Mouse (Mus musculus): ENCODE results near the gene Tff2. TPM values are rescaled to one million over a fixed set of nuclear protein-coding genes. Genes with fewer than 3 reads are reported as not detected.

Gene Tff2
- polyA plus RNA-seq, 1 experiment, result 0.43 TPM

DNA sequence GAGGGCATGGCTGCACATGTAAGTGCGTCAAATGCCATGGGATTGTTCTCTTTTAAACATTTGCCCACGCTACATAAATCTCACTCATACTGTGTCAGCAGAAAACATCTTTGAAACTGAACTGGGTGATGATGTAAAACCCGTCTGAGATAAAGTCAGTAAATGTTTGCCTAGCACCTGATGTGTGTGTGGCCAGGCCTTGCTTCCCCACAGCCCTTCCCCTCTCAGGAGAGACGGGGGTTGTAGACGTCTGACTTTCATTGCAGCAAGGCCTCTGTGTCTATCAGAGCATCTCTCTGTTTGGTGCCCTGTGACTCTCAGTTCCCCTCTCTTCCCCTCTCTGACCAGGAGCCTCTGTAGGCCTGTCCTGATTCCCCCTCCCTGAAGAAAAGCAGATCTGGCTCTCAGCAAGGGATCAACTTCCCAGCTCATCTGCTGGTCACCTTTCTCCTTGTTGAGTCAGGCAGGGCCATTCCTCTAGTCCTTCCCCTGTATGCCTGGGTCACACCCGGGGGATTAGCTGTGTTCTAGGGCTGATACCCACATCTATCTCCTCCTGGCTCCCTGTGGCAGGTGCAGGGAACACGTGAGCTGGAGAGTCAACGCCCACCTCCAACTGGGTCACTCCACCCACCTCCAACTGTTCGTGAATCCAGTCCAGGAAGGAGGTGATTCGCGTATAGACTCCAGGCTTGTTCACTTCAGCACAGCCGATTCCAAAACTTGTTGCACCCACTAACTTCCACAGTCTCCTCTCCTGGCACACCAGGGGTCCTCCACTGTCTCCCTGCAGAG is 39.3 kb upstream of the Tff2 start:
- no peak overlapping the region for H3K27ac ChIP-seq (ENCODE audit: control insufficient read depth, insufficient read depth, low read depth, low read length)
- no peak overlapping the region for H3K4me3 ChIP-seq (ENCODE audit: control insufficient read depth, low read depth, low read length)
- no peaks in the 10 kb centered on the region for H3K27me3 ChIP-seq (ENCODE audit: control insufficient read depth, insufficient read depth, low read length)
- TF ChIP-seq POLR2A (IDR thresholded peaks at IDR 0.05; ENCODE audit: control insufficient read depth, low read depth, low read length), result no peak
- no peak for TF ChIP-seq CTCF (IDR thresholded peaks at IDR 0.05; ENCODE audit: control insufficient read depth, insufficient read depth, insufficient replicate concordance, low read depth, low read length)
- no peaks in the 10 kb centered on the region for H3K36me3 ChIP-seq (ENCODE audit: control insufficient read depth, insufficient read depth, low read length)
- no peaks in the 10 kb centered on the region for H3K4me1 ChIP-seq (ENCODE audit: control insufficient read depth, insufficient read depth, low read length)

DNA sequence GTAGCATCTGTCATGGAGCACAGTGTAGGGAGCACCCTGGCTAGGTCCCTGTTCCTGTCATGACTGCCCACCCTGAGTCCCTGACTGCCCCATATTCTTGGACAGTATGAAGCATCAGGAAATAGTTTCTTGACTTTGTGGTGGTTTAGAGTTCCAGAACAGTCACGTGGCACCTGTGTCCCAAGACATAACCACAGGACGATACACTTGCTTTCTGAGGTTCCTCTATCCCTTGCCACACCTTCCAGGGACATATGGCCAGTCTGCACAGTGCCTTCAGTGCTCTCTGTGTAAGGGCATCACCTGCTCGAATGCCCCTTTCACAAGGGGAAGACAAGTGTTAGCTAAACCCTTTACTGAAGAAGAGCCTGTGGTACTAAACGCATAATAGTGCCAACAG is 37.4 kb upstream of the Tff2 start:
- TF ChIP-seq CTCF (IDR thresholded peaks at IDR 0.05; ENCODE audit: control insufficient read depth, insufficient read depth, insufficient replicate concordance, low read depth, low read length), result no peak
- no peak for TF ChIP-seq POLR2A (IDR thresholded peaks at IDR 0.05; ENCODE audit: control insufficient read depth, low read depth, low read length)
- H3K4me1 ChIP-seq (ENCODE audit: control insufficient read depth, insufficient read depth, low read length), result no peaks in the 10 kb centered on the region
- no peaks in the 10 kb centered on the region for H3K27me3 ChIP-seq (ENCODE audit: control insufficient read depth, insufficient read depth, low read length)
- H3K36me3 ChIP-seq (ENCODE audit: control insufficient read depth, insufficient read depth, low read length), result no peaks in the 10 kb centered on the region
- no peak overlapping the region for H3K27ac ChIP-seq (ENCODE audit: control insufficient read depth, insufficient read depth, low read depth, low read length)
- H3K4me3 ChIP-seq (ENCODE audit: control insufficient read depth, low read depth, low read length), result no peak overlapping the region

DNA sequence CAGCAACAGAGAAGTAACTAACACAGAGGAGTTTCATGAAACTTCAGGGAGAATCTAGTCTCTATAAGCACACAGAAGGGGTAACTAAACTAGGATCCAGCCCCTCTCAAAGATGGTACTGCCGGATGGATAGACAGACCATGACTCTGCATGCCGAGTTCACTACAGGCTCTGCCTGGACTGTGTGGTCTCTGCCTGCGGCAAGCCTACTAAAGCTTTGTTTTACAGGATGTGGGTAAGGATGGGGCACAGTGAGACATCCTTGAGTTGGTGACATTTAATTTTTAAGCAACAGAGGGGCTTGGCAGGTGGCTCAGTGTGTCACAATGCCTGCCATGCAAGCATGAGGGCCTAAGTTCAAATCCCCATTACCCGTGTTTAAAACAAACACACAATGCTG is 32.2 kb upstream of the Tff2 start:
- no peak for TF ChIP-seq CTCF (IDR thresholded peaks at IDR 0.05; ENCODE audit: control insufficient read depth, insufficient read depth, insufficient replicate concordance, low read depth, low read length)
- no peak for TF ChIP-seq POLR2A (IDR thresholded peaks at IDR 0.05; ENCODE audit: control insufficient read depth, low read depth, low read length)
- no peak overlapping the region for H3K27ac ChIP-seq (ENCODE audit: control insufficient read depth, insufficient read depth, low read depth, low read length)
- no peak overlapping the region; the same call in 1 of the 2 replicates for H3K4me3 ChIP-seq (ENCODE audit: control insufficient read depth, low read depth, low read length)
- no peaks in the 10 kb centered on the region for H3K4me1 ChIP-seq (ENCODE audit: control insufficient read depth, insufficient read depth, low read length)
- H3K27me3 ChIP-seq (ENCODE audit: control insufficient read depth, insufficient read depth, low read length), result no peaks in the 10 kb centered on the region
- H3K36me3 ChIP-seq (ENCODE audit: control insufficient read depth, insufficient read depth, low read length), result no peaks in the 10 kb centered on the region

- no peak for TF ChIP-seq CTCF (IDR thresholded peaks at IDR 0.05; ENCODE audit: control insufficient read depth, insufficient read depth, insufficient replicate concordance, low read depth, low read length)
- no peak for TF ChIP-seq POLR2A (IDR thresholded peaks at IDR 0.05; ENCODE audit: control insufficient read depth, low read depth, low read length)
- no peaks in the 10 kb centered on the region for H3K36me3 ChIP-seq (ENCODE audit: control insufficient read depth, insufficient read depth, low read length)
- H3K27ac ChIP-seq (ENCODE audit: control insufficient read depth, insufficient read depth, low read depth, low read length), result no peak overlapping the region
- H3K27me3 ChIP-seq (ENCODE audit: control insufficient read depth, insufficient read depth, low read length), result no peaks in the 10 kb centered on the region
- no peaks in the 10 kb centered on the region for H3K4me1 ChIP-seq (ENCODE audit: control insufficient read depth, insufficient read depth, low read length)
- no peak overlapping the region for H3K4me3 ChIP-seq (ENCODE audit: control insufficient read depth, low read depth, low read length)
Observed at GRCm38 (mm10) chr17:31169796-31170195, 25.7 kb upstream of the Tff2 start.

- TF ChIP-seq POLR2A (IDR thresholded peaks at IDR 0.05; ENCODE audit: control insufficient read depth, low read depth, low read length) (no peak), CTCF (IDR thresholded peaks at IDR 0.05; ENCODE audit: control insufficient read depth, insufficient read depth, insufficient replicate concordance, low read depth, low read length) (no peak)
- H3K4me3 ChIP-seq (ENCODE audit: control insufficient read depth, low read depth, low read length), result no peak within 1 kb of the TSS
- H3K36me3 ChIP-seq (ENCODE audit: control insufficient read depth, insufficient read depth, low read length), result no peaks in the 10 kb centered on the region
- no peak within 1 kb of the TSS for H3K27ac ChIP-seq (ENCODE audit: control insufficient read depth, insufficient read depth, low read depth, low read length)
- H3K27me3 ChIP-seq (ENCODE audit: control insufficient read depth, insufficient read depth, low read length), result no peaks in the 10 kb centered on the region
- H3K4me1 ChIP-seq (ENCODE audit: control insufficient read depth, insufficient read depth, low read length), result no peaks in the 10 kb centered on the region
Observed at GRCm38 (mm10) chr17:31165127-31165526, 21.0 kb upstream of the Tff2 start, which contains the start of gene Tff1. Gene Tff1, minus strand, starts transcription at chr17:31165277.

DNA sequence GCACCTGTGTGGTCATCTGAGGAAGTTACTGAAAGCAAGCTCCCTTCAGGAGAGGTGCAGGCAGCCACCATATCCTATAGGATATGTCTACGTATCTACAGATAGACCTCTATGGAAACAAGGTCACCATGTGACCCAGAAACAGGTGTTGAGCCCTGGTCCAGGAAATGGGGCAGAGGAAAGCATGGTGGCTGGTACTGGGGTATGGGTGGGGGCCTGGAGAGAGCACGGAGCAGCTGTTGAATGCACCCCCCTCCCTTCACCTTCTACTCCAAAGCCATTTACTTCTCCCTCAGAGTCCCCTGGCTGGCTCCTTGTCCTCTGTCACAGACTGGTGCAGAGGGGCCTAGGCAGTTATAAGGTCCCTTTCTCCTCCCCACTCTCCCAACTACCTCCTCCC is 19.7 kb upstream of the Tff2 start:
- Histone ChIP-seq H3K36me3 (ENCODE audit: control insufficient read depth, insufficient read depth, low read length) (no peaks in the 10 kb centered on the region), H3K27me3 (ENCODE audit: control insufficient read depth, insufficient read depth, low read length) (no peaks in the 10 kb centered on the region), H3K27ac (ENCODE audit: control insufficient read depth, insufficient read depth, low read depth, low read length) (no peak overlapping the region), H3K4me3 (ENCODE audit: control insufficient read depth, low read depth, low read length) (no peak overlapping the region), H3K4me1 (ENCODE audit: control insufficient read depth, insufficient read depth, low read length) (no peaks in the 10 kb centered on the region)
- TF ChIP-seq POLR2A (IDR thresholded peaks at IDR 0.05; ENCODE audit: control insufficient read depth, low read depth, low read length) (no peak), CTCF (IDR thresholded peaks at IDR 0.05; ENCODE audit: control insufficient read depth, insufficient read depth, insufficient replicate concordance, low read depth, low read length) (no peak)

GRCm38 (mm10) chr17:31162607-31163006 is 18.5 kb upstream of the Tff2 start:
- no peaks in the 10 kb centered on the region for H3K4me1 ChIP-seq (ENCODE audit: control insufficient read depth, insufficient read depth, low read length)
- TF ChIP-seq CTCF (IDR thresholded peaks at IDR 0.05; ENCODE audit: control insufficient read depth, insufficient read depth, insufficient replicate concordance, low read depth, low read length), result no peak
- no peak for TF ChIP-seq POLR2A (IDR thresholded peaks at IDR 0.05; ENCODE audit: control insufficient read depth, low read depth, low read length)
- no peak overlapping the region for H3K27ac ChIP-seq (ENCODE audit: control insufficient read depth, insufficient read depth, low read depth, low read length)
- no peaks in the 10 kb centered on the region for H3K27me3 ChIP-seq (ENCODE audit: control insufficient read depth, insufficient read depth, low read length)
- H3K36me3 ChIP-seq (ENCODE audit: control insufficient read depth, insufficient read depth, low read length), result no peaks in the 10 kb centered on the region
- H3K4me3 ChIP-seq (ENCODE audit: control insufficient read depth, low read depth, low read length), result no peak overlapping the region

All from testis, adult 2 months (tissue).